Mouse (Mus musculus) forebrain, embryonic 15.5 days (tissue): ENCODE results near the gene Mycn. TPM values are rescaled to one million over a fixed set of nuclear protein-coding genes. Genes with fewer than 3 reads are reported as not detected.
A peak's percentile ranks its signal among the peaks of the same experiment; 100 is the strongest.

ENCODE experiments used
- ATAC-seq: fragments of 200-750 bp; cut with Nextera tagmentation; replicated peaks from 2 replicates; pipeline ENCODE4 v1.8.0; 2017; ENCODE audit warnings: mild to moderate bottlenecking, moderate TSS enrichment, moderate library complexity
- H3K27ac ChIP-seq: fragments of 300-500 bp; sonication (generic); replicated peaks from 2 replicates; pipeline ENCODE4 v1.5.1; 2015; ENCODE audit warnings: mild to moderate bottlenecking, inconsistent platforms
- H3K27me3 ChIP-seq: fragments of 300-500 bp; sonication (generic); 2 replicates; pipeline ENCODE4 v1.6.1; 2015; ENCODE audit warnings: inconsistent platforms
- H3K36me3 ChIP-seq: fragments of 300-500 bp; sonication (generic); 2 replicates; pipeline ENCODE4 v1.6.1; 2015; ENCODE audit warnings: mild to moderate bottlenecking, inconsistent platforms
- H3K4me1 ChIP-seq: fragments of 300-500 bp; sonication (generic); 2 replicates; pipeline ENCODE4 v1.6.1; 2015; ENCODE audit warnings: inconsistent platforms
- H3K4me2 ChIP-seq: fragments of 300-500 bp; sonication (generic); replicated peaks from 2 replicates; pipeline ENCODE4 v1.6.1; 2015; ENCODE audit warnings: mild to moderate bottlenecking, inconsistent platforms
- H3K4me3 ChIP-seq: fragments of 300-500 bp; sonication (generic); 2 replicates; pipeline ENCODE4 v1.5.1; 2015; ENCODE audit warnings: mild to moderate bottlenecking, inconsistent platforms
- H3K9ac ChIP-seq: fragments of 300-500 bp; sonication (generic); replicated peaks from 2 replicates; pipeline ENCODE4 v1.6.1; 2015; ENCODE audit warnings: mild to moderate bottlenecking, inconsistent platforms
- H3K9me3 ChIP-seq: fragments of 300-500 bp; sonication (generic); 2 replicates; pipeline ENCODE4 v1.6.1; 2016; ENCODE audit warnings: inconsistent platforms
- WGBS: fragments of 180-500 bp; shearing (Covaris S2); methylation state at CpG from one replicate; pipeline ENCODE4 v1.1.7; 2015; ENCODE audit warnings: mixed read lengths; 5-methylcytosine and 5-hydroxymethylcytosine counted together
- polyA plus RNA-seq: library from polyadenylated mRNA; unstranded; fragments of >200 nt; fragmentation: Nextera tagmentation; extraction: Ambion mirVana; gene quantifications from 2 replicates; pipeline ENCODE4 v1.2.1, GENCODE M21; 2015

Mycn gene
- polyA plus RNA-seq, 1 experiment from 2014 or later, result 167 TPM

DNA sequence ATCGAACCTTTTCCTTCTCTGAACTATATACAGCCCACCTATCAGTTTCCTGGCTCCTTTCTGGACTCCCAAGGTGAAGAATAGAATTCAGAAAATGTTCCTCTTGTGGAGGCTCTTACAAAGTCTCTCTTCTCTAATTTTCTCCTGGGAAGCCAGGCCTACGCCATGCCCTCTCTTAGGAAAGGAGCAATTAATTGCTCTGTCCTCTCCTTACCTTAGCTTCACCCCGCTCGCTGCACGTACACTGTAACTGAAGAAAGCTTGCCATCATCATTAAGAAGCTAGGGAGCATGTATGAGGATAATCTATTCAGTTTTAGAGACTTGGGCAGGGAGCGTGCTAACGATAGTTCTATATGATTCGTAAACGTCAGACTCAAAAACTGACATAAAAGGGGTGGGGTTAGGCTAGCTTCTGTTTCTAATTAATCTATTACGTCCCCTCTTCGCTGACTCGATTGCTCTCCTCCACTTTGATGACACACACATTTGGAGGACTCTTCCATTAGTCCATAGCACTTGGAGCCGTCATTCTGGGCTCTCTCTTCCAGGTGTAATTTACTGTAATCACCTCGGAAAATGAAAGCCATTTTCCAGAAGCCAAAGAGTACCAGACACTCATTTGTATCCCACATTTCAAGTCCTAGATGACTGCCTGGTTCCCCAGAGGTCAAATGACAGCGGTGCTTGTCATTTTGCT lies 55.4 kb downstream of the Mycn start:
- Histone ChIP-seq H3K9me3 (no peaks in the 10 kb centered on the region), H3K4me2 (no peak overlapping the region), H3K36me3 (no peaks in the 10 kb centered on the region), H3K27me3 (no peaks in the 10 kb centered on the region), H3K9ac (no peak overlapping the region), H3K4me1 (no peaks in the 10 kb centered on the region), H3K4me3 (no peak overlapping the region), H3K27ac (no peak overlapping the region)
- ATAC-seq, result 0 out of 2 replicates have a peak, but pooled peaks have one; percentile 38
- WGBS, result 47% methylated on average over 15 of the region's 15 CpGs
